Mouse (Mus musculus): ENCODE data around the gene Cbarp. TPM values are rescaled to one million over a fixed set of nuclear protein-coding genes. Genes with fewer than 3 reads are reported as not detected.

Gene Cbarp
- polyA plus RNA-seq, 1 experiment from 2014 or later, result 45.3 TPM

DNA sequence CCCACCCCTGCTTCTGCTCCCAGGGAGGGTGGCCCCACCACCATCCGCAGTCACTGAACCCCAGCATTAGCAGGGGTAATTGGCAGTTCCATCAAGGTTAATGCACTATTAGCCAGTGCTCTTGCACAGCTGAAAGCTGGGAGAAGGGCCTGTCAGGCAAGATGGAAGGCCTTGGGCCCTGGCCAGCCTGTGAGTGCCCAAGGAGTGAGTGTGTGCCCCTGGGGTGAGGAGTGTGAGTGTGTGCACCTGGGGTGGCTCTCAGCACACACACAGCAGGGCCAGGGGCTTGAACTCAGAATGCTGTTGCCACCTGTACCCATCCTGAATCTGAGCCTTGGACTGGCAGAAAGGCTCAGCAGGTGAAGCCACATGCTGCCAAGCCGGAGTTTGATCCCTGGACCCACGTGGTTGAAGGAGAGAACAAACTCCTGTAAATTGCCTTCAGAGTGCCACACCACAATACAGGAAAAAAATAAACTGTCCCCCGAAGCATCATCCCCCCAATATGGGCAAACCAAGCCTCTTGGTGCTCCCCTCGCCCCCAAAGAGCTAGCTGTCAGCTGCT lies 35.7 kb upstream of the Cbarp start:
- no peak overlapping the region for H3K4me2 ChIP-seq (replicated peaks)
- no peaks in the 10 kb centered on the region for H3K9me3 ChIP-seq
- H3K27ac ChIP-seq, result peak overlapping the region; percentile 48; the same call in 1 of the 2 replicates
- peak overlapping the region; percentile 39; the same call in 1 of the 2 replicates for H3K9ac ChIP-seq (replicated peaks)
- H3K36me3 ChIP-seq, result peaks cover 11% of the 10 kb centered on the region
- peaks cover 68% of the 10 kb centered on the region for H3K4me1 ChIP-seq (replicated peaks)
- no peaks in the 10 kb centered on the region for H3K27me3 ChIP-seq
- no peak for ATAC-seq
- no peak overlapping the region for H3K4me3 ChIP-seq (replicated peaks)
- WGBS, result 63% methylated on average over 5 of the region's 5 CpGs

DNA sequence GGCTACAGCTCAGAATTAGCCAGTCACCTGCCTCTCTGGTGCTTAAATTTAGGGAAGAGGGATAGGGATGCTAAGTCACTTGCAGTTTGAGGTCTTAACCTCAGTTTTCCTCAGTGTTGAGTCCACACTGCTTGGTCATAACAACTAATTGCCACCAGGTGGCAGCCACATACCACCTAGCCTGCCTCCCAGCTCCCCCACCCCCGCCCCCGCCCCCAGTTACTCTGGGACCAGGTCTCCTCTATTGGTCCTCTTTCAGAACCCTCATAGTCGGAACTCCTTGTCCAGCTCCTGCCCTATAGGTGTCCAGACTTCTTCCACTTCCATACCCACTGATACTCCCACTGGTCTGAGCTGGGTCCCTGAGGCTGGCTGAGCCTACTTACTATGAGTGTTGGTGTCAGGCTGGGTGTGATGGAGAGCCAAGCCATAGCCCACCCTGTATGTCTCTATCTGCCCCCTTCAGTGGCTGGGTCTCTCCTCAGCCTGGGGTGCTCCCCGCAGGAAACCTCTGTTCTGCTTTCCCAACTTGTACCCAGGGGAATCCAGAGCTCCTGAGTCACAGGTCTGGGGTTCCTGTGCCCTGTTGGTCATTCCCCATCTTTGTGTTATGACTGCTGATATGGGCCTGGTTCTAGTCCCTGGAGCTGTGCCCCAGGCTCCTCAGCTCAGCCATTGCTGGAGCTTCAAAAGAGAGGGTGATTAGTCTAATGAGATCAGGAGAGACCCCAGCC lies 35.1 kb upstream of the Cbarp start:
- no peak overlapping the region for H3K4me3 ChIP-seq (replicated peaks)
- 23% methylated on average over 4 of the region's 4 CpGs for WGBS
- no peaks in the 10 kb centered on the region for H3K9me3 ChIP-seq
- peak overlapping the region; percentile 48; the same call in 1 of the 2 replicates for H3K27ac ChIP-seq
- peak; percentile 12; the same call in 1 of the 2 replicates for ATAC-seq
- peaks cover 17% of the 10 kb centered on the region for H3K36me3 ChIP-seq
- H3K27me3 ChIP-seq, result no peaks in the 10 kb centered on the region
- H3K9ac ChIP-seq (replicated peaks), result peak overlapping the region; percentile 39; the same call in 1 of the 2 replicates
- H3K4me2 ChIP-seq (replicated peaks), result no peak overlapping the region
- H3K4me1 ChIP-seq (replicated peaks), result peaks cover 66% of the 10 kb centered on the region

DNA sequence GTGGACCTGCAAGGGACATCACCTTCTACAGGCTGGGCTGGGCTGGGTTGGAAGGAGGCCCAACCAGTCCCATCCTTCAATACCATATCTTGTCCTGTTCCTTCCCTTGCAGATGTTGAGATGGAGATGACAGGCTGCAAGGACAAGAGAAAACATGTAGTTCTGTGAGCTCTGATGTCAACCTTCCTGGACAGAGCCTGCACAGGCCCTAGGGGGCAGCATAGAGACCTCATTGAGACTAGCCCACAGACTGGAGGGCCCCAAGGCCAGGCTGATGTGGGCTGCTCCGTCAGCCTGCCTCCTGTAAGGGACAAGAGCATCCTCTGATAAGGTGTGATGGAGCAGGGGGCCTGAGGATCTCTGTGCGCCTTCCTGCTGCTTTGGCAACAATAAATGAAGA lies 34.1 kb upstream of the Cbarp start:
- no peak overlapping the region for H3K9ac ChIP-seq (replicated peaks)
- no peak for ATAC-seq
- H3K27ac ChIP-seq, result 0 out of 2 replicates have a peak overlapping the region, but pooled peaks have one; percentile 22

DNA sequence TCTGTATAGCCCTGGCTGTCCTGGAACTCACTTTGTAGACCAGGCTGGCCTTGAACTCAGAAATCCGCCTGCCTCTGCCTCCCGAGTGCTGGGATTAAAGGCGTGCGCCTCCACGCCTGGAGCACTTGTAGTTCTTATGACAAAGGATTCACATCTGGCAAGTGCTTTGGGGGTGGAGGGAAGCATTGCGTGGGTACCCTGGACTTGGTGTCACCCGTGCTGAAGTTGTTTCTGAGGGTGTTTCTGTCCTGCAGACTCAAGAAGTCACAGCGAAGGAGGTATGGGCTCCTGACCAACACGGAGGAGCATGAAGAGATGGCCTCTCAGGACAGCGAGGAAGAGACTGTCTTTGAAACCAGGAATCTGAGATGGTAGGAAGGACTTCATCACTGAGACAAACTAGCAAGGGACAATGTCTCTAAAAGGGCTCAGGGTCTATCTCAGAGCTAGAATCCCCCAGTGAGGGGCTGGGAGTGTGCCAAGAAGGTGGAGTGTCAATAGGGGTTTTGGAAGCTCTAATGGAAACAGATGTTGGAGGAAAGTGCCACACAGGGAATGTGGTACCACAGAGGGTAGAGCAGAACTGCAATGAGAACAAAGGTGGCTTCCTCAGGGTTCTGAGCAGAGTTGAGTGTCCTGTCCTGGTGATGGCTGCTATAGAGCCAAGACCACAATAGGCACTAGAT lies 33.5 kb upstream of the Cbarp start:
- WGBS, result 81% methylated on average over 10 of the region's 10 CpGs
- H3K4me2 ChIP-seq (replicated peaks), result peak overlapping the region; percentile 64; the same call in 1 of the 2 replicates
- peak overlapping the region; percentile 32; the same call in 1 of the 2 replicates for H3K9ac ChIP-seq (replicated peaks)
- H3K9me3 ChIP-seq, result no peaks in the 10 kb centered on the region
- H3K27me3 ChIP-seq, result no peaks in the 10 kb centered on the region
- 0 out of 2 replicates have a peak overlapping the region, but pooled peaks have one; percentile 22 for H3K27ac ChIP-seq
- no peak overlapping the region; the same call in 1 of the 2 replicates for H3K4me3 ChIP-seq (replicated peaks)
- peaks cover 28% of the 10 kb centered on the region for H3K36me3 ChIP-seq
- H3K4me1 ChIP-seq (replicated peaks), result peaks cover 72% of the 10 kb centered on the region
- no peak for ATAC-seq

More for the DNA sequence above, 34.1 kb upstream of the Cbarp start:
- no peaks in the 10 kb centered on the region for H3K27me3 ChIP-seq
- no peak overlapping the region for H3K4me3 ChIP-seq (replicated peaks)
- H3K4me1 ChIP-seq (replicated peaks), result peaks cover 66% of the 10 kb centered on the region
- no peak overlapping the region for H3K4me2 ChIP-seq (replicated peaks)
- H3K9me3 ChIP-seq, result no peaks in the 10 kb centered on the region
- 41% methylated on average over 2 of the region's 2 CpGs for WGBS
- peaks cover 27% of the 10 kb centered on the region for H3K36me3 ChIP-seq

DNA sequence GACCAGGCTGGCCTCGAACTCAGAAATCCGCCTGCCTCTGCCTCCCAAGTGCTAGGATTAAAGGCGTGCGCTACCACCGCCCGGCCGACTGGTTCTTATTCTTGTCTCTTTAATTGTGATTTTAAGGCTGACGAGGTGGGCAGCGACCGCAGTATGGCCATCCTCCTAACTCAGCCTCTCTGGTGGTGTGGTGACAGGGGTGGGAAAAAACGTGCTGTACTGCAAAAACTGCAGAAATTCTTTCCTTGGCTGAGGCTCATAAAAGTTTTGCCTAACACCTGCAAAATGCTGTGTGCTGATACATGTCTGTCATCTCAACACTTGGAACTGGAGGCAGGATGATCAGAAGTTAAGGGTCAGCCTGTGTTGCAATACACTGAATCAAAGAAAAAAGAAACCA lies 32.7 kb upstream of the Cbarp start:
- peaks cover 80% of the 10 kb centered on the region for H3K4me1 ChIP-seq (replicated peaks)
- H3K9me3 ChIP-seq, result no peaks in the 10 kb centered on the region
- WGBS, result 18% methylated on average over 11 of the region's 11 CpGs
- H3K27ac ChIP-seq, result peak overlapping the region; percentile 80
- H3K9ac ChIP-seq (replicated peaks), result peak overlapping the region; percentile 58
- no peak for ATAC-seq
- peak overlapping the region; percentile 64 for H3K4me2 ChIP-seq (replicated peaks)
- H3K4me3 ChIP-seq (replicated peaks), result peak overlapping the region; percentile 46
- peaks cover 28% of the 10 kb centered on the region for H3K36me3 ChIP-seq
- no peaks in the 10 kb centered on the region for H3K27me3 ChIP-seq

DNA sequence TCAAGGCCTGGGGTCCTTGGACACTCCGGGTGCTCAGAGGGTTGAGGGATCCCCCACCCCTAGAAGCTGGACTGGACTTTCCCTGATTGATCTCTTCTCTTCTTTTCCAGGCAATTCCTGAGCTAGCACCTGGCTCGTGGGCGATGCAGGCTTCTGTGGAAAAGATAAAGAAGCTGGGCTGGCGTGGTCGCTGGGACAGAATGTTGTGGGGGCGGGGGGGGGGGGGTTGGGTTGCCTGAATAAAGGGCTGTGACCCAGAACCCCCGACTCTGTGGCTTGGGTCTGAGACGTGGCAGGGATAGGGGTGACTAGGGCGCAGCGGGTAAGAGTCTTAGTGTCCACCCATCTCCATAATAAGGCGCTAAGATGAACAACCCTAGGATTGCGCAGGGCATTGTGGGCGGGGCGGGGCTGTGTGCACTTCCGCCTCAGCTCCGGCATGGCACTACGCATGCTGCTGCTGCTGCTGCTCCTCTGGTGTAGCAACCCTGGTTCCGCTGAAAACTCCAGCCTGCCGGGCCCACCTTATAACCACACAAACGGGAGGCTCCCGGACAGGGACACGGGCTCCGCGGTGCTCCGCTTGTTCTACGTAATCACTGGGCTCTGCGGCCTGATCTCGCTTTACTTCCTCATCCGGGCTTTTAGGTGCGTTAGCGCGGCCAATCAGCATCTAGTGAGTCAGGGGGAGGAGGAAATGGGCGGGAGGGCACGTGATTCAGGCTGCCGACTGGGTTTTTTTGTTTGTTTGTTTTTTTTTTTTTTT lies 32.1 kb upstream of the Cbarp start, which contains the start of gene 1600002K03Rik:
Gene 1600002K03Rik, plus strand, starts transcription at position 418 of the 766 bp plus-strand sequence.
- Histone ChIP-seq H3K9ac (replicated peaks) (peak within 1 kb of the TSS; percentile 64), H3K9me3 (no peaks in the 10 kb centered on the region), H3K4me2 (replicated peaks) (peak within 1 kb of the TSS; percentile 64), H3K4me1 (replicated peaks) (peaks cover 74% of the 10 kb centered on the region), H3K27me3 (no peaks in the 10 kb centered on the region), H3K4me3 (replicated peaks) (peak within 1 kb of the TSS; percentile 46), H3K27ac (peak within 1 kb of the TSS; percentile 85), H3K36me3 (peaks cover 28% of the 10 kb centered on the region)
- WGBS, result 10% methylated on average over 33 of the region's 35 CpGs
- ATAC-seq, result peak; percentile 68

DNA sequence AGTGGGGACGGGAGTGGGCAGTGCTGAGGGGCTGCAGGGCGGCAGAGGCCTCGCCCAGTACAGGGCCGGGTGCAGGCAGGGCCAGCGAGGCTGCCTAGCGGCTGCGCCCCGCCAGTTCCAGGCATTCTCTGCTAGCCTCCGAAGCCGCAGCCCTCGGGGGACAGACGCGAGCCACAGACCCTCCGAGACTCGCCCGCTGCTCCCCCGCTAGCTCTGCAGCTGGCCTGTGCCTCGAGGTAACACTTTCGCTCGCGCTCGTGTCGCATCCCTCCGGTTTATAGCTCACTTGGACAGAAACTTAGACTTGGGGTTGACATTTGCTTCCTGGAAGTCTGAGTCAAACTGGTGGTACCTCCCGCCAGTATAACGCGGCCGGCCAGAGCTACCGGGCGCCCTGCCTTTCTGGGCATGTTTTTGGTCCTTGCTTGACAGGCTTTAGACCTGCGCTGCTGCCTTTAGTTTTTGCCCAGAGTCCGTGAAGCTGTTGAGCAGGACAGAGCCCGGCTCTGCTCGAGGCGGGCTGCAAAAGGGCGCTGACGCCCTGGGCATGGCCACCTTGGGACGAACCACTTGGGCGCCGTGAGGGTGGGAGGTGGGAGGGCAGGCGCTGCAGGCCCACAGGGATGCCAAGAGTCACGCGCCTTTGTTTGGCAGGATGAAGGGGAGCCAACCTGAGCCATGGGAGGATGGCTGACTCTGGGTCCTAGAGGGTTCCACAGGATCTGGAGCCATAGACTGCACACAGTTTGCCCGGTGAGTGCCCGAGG lies 31.3 kb upstream of the Cbarp start:
- WGBS, result 83% methylated on average over 44 of the region's 45 CpGs
- H3K9ac ChIP-seq (replicated peaks), result peak overlapping the region; percentile 64
- H3K4me1 ChIP-seq (replicated peaks), result peaks cover 68% of the 10 kb centered on the region
- H3K27me3 ChIP-seq, result no peaks in the 10 kb centered on the region
- H3K4me3 ChIP-seq (replicated peaks), result peak overlapping the region; percentile 46
- peak overlapping the region; percentile 85 for H3K27ac ChIP-seq
- H3K9me3 ChIP-seq, result no peaks in the 10 kb centered on the region
- peak overlapping the region; percentile 64 for H3K4me2 ChIP-seq (replicated peaks)
- 0 out of 2 replicates have a peak, but pooled peaks have one; percentile 0 for ATAC-seq
- peaks cover 28% of the 10 kb centered on the region for H3K36me3 ChIP-seq

DNA sequence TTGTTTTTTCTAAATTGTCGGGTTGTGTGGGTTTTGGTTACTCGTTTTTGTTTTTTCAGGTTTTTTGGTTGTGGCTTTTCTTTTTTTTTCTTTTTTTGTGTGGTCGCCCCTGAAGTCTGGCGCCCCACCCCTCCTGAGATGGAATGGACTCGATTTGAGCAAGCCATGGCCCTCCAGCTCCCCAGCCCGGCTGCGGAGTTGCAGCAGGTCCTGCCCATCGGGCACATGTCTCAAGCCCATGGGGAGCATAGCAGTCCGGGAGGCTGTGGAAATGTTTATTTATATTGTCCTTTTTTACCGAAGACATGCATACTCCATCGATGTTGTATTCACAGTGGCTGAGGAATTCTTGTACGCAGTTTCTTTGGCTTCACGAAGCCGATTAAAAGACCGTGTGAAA lies 30.6 kb upstream of the Cbarp start:
- Histone ChIP-seq H3K27ac (no peak overlapping the region), H3K36me3 (peaks cover 28% of the 10 kb centered on the region)

DNA sequence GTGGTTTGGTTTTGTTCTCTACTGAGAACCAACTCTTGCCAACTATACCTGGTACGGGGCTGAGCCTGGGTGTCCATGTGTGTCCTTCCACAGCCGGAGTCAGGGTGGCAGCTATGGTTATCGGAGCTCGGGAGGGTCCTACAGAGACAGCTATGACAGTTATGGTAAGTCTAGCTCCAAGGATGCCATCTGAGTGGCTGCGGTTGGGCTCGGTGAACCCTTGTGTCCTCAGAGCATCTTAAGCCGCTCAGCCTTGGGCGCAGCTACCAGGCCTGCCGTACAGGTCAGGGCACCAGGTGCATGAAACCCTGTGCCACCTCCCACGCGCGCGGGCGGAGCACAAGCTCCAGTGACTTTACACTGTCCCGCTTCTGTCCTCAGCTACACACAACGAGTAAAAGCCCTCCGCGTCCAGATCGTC lies 30.0 kb upstream of the Cbarp start:
- Histone ChIP-seq H3K27ac (no peak overlapping the region), H3K4me3 (replicated peaks) (no peak overlapping the region), H3K9me3 (no peaks in the 10 kb centered on the region), H3K4me2 (replicated peaks) (no peak overlapping the region), H3K27me3 (no peaks in the 10 kb centered on the region), H3K9ac (replicated peaks) (peak overlapping the region; percentile 100; the same call in 1 of the 2 replicates), H3K4me1 (replicated peaks) (peaks cover 68% of the 10 kb centered on the region), H3K36me3 (peaks cover 28% of the 10 kb centered on the region)
- ATAC-seq, result no peak
- WGBS, result 95% methylated on average over 19 of the region's 19 CpGs

More for the DNA sequence above, 30.6 kb upstream of the Cbarp start:
- ATAC-seq, result no peak
- no peaks in the 10 kb centered on the region for H3K27me3 ChIP-seq
- H3K4me1 ChIP-seq (replicated peaks), result peaks cover 69% of the 10 kb centered on the region
- H3K9me3 ChIP-seq, result no peaks in the 10 kb centered on the region
- H3K9ac ChIP-seq (replicated peaks), result peak overlapping the region; percentile 25; the same call in 1 of the 2 replicates
- H3K4me2 ChIP-seq (replicated peaks), result 0 out of 2 replicates have a peak overlapping the region, but pooled peaks have one; percentile 64
- WGBS, result 90% methylated on average over 15 of the region's 15 CpGs
- H3K4me3 ChIP-seq (replicated peaks), result no peak overlapping the region

DNA sequence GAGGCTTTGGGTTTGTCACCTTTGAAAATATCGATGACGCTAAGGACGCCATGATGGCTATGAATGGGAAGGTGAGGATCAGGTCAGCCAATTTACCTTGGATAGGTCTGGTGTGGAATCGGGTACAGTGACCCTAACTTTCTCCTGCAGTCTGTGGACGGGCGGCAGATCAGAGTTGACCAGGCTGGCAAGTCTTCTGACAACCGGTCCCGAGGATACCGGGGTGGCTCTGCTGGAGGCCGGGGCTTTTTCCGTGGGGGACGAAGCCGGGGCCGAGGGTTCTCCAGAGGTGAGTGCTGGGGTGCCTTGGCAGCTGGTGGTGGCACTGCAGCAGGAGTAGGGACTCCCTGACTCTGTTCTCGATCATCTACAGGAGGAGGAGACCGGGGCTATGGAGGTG lies 29.4 kb upstream of the Cbarp start:
- no peaks in the 10 kb centered on the region for H3K9me3 ChIP-seq
- H3K27me3 ChIP-seq, result no peaks in the 10 kb centered on the region
- ATAC-seq, result no peak
- 96% methylated on average over 16 of the region's 16 CpGs for WGBS
- no peak overlapping the region; the same call in 1 of the 2 replicates for H3K27ac ChIP-seq
- peak overlapping the region; percentile 5; the same call in 1 of the 2 replicates for H3K4me3 ChIP-seq (replicated peaks)
- H3K9ac ChIP-seq (replicated peaks), result peak overlapping the region; percentile 100
- no peak overlapping the region for H3K4me2 ChIP-seq (replicated peaks)
- peaks cover 72% of the 10 kb centered on the region for H3K4me1 ChIP-seq (replicated peaks)
- H3K36me3 ChIP-seq, result peaks cover 28% of the 10 kb centered on the region

Measured in midbrain, embryonic 13.5 days (tissue).